Mouse (Mus musculus) testis, postnatal 10 days (tissue): Measurements from ENCODE around the gene Hoxd3.

Experiments
- DNase-seq: peaks from one replicate; pipeline ENCODE4 v3.0.0; 2021; ENCODE audit warnings: low spot score

Hoxd3 gene

DNA sequence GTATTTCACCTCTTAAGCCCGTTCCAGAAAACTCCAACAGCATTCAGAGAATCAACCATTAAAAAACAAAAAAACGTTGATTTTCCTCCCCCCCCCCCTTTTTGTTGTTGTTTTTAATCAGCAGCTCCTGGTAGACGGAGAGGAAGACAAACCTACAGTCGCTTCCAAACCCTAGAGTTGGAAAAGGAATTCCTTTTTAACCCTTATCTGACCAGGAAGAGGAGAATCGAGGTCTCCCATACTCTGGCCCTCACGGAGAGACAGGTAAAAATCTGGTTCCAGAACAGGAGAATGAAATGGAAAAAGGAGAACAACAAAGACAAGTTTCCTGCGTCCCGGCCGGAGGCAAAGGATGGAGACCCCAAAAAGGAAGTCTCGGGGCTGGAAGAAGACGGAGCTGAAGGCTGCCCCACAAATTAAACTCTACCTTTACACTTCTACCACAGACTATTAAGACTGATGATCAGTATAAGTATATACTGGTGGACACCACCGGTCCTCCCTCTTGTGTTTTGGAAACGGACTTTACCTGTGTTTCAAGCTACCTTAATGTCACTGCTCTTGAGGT lies 5.2 kb upstream of the Hoxd3 start:
- DNase-seq, result peak; percentile 34

DNA sequence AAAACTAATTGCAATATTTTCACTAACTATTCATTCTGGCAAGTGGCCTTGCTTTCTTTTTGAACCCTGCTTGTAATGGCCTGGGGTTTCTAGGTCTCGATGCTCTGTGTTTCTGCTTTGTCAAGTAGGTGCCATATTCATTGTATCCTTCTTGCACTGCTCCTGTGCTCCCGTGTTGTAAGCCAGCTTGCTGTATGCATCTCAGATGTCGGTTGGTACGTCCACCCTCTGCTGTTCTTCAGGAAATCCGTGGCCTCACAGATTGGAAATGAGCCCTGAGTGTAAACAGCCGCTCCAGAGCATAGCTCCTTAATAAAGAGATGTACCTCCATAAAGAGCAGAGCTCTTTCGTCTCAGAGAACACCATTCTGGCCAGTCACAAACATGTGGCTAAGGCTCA lies 4.1 kb upstream of the Hoxd3 start:
- peak; percentile 37 for DNase-seq

DNA sequence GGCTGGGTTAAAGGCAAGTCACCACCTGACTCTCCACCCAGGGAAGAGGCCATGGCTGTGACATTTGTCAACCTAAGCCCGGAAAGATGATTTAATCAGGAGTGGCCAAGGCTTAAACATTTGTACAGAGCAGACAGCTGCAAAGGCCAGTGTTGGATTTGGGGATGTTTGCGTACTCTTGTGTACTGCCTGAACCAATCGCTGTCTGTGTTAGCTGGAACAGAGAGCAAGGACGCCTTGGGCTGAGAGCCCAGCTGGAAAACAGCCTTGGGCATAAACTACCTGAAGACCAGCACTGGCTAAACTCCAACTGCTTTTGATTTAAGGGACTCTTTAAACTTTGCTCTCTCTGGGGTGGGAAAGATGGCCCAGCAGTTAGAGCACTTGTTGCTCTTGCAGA lies 3.1 kb upstream of the Hoxd3 start:
- peak; percentile 45 for DNase-seq

DNA sequence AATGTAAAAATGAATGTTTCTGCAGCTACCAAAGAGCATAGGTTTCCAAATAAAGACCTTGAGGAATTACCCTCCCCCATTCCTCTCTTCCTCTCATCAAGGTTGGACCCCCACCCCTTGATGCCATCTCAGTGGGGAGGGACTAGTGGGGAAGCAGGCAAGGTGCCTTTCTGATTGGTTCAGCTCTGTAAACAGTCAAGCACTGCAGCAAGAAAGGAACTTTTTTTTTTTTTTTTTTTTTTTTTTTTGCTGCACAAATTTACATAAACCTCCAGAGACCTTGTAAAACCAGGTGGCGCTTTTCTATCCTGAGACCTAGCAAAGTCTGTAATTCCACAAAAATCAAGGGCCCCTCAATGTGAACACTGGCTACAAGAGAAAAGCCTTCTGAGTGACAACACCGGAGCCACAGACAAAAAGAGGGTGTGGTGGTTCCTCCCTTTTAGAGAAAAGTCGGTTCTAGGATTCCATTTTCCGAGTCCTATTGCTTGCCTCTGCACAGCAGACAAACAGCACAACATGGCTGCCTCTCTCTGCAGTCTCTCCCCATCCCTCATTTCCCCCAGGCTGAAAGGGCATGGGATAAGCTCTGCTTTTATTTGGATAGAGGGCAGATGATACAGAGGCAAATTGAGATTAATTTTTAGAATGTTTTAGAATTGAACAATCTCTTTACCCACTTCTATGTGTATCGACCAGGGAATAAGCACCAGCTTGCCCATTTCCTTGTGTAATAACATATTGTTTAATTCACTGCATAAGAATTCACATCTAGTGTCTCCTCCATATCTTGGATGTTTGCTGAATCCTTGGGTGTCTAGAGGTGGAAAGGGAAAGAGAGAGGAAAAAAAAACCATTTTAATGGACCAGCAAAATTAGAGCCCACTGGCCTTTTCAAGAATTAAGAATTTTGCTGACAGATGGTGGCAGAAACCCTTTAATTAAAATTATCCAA lies 2.0 kb upstream of the Hoxd3 start:
- peak; percentile 36 for DNase-seq

DNA sequence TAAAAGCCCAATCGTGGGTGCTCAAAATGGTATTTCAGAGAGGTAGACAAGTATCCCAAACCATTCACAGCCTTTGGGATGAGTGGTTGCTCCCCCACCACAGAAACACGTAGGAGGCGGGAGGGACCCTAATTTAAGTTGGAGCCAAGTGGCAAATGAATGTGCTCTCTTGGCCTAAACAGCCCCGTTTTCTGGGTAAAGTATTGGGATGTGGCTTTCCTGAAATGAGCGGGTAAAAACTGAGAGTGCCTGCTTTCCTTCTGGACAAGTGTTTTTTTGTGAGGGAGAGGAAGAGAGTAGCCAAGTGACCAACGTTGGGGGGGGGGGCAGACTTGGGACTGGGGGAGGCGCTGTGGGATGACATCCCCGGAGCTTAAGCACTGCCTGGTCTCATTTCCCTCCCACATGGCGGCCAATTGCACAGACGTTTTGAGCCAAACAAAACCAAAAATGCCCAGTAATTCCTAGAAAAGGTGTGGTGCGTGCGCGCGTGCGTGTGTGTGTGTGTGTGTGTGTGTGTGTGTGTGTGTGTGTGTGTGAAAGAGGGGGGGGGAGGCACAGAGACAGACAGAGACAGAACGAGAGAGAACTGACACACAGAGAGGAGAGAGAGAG lies 691 bp upstream of the Hoxd3 start:
- DNase-seq, result peak; percentile 45

DNA sequence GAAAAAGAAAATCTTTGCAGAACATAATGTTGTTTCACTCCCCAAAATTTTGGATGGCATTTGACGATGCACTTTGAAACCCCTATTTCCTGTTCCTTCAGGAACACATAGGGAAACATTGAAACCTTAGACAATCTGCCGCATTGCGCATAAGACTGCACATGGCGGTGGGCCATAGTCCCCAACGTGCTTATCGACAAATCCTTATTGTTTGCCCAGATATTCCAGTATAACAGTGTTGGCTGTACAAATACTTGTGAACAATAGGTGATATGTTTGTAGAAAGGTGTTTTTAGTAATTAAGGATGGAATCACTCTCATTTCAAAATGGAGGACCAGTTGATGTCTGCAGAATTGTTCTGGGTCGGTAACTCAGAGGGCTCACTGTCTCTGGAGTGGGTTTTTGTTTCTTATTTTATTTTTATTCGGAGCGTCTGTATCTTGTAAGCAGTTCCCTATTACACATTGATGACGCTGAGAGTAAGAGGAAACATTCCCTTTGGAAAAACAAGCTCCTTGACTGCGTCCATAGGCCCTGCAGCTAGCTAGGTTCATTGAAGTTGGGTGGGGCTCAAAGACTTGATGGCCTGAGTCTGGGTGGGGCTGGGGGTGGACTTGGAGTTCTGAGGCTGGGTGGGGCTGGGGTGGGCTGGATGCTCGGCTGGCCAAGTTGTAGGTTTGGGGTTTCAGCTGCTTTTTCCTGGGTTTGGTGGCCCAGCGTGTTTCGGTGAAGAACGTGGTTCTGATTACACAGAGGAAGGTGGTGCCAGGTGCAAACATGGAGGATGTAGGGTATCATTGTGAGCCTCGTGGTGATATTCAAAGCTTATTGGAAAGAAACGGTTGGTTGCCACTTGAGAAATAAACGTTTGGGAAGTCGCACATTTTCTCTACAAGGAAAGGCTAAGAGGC lies 1.8 kb downstream of the Hoxd3 start:
- peak; percentile 40 for DNase-seq

DNA sequence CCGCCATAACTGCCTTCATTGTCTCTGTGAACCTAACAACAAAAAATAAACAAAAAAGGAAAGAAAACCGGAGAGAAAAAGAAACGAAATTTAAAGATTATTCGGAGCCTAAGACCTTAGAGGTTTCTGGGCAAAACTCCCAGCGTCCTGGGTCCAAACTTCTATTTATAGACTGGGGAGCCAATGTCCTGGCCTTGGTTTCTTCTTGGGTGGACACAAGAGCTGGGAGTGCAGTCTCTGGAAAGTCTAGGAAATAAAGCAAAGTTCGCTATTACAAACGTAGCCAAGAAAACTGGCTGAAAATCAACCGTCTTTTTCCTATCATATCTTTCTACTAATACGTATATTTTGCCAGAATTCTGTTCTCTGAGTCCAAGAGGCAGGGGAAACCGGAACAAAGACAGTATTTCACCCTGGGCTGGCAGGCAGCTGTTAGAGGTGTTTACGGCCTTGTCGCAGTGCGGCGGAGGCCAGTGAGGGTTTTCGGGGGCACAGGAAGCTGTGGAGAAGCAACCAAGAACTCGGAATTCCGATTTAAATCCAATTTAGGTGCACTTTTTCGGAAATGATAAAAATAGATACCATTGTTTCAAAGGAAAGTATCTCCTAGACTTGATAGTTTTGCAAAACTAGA lies 2.5 kb downstream of the Hoxd3 start:
- peak; percentile 48 for DNase-seq

DNA sequence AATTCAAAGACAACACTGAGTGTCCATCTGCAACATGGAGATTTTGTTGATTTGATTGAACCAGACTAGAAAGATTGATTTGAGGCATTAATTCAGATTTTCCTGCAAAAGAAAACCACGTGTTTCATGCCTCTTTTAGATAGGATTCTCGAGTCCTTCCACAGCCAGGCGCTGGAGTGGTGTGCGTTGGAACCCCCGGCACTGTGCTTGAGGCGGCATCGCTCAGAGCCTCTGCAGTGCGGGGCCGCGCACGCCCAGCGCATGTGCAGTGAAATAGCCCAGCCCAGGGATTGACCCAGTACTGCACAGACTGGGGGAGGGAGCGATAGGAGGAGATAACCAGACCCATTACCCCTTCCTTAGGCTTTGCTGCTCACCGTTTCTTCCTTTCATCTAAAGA lies 3.2 kb downstream of the Hoxd3 start:
- peak; percentile 55 for DNase-seq

DNA sequence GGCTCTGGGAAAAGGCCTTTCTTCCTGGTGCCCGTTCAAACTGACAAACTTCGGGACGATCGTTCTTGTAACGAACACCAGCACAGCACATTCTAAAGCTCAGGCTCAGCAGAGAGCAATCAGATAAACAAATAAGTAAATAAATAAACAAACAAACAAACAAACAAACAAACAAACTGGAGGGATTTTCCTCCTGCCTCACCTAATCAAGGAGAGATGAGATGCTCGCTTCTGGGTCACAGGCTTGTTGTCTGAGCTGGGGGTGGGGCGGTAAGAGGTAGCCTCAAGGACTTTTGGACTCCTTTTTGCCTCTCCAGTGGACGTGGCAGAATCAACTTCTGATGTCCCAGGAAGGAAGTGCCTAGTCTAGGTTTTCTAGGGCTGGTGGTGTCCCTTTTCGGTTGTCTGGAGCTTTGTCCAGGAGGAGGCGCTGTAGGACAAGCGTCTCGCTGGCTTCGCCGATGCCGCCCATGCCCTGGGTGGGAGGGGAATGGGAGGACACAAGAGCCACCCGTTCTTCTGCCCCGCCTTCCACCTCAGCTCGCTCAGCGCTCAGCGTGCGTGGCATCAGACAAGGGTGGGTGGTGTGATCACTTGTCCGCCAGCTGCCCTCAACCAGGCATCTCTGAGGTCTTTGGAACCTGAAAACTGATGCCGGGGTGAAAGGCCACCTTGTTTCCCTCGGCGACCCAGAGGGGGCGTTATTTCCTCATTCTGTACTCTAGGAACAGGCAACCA lies 3.9 kb downstream of the Hoxd3 start:
- peak; percentile 98 for DNase-seq

DNA sequence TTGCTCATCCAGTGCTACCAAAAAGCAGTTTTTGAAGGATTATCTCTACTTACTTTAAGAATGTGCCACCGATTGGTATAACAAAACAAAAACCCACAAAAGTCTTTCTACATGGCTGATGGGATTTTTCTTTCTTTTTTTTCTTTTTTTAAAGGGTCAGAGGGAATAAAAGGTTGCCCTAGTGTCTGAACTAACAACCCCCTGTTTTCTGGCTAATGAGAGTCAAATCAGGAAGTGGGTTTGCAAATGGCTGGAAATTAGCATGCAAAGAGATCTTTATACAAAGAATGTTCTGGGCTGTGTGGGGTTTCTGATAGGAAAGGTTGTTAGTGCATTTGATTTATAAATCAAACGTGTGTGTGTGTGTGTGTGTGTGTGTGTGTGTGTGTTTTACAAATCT lies 8.7 kb downstream of the Hoxd3 start:
- no peak for DNase-seq

DNA sequence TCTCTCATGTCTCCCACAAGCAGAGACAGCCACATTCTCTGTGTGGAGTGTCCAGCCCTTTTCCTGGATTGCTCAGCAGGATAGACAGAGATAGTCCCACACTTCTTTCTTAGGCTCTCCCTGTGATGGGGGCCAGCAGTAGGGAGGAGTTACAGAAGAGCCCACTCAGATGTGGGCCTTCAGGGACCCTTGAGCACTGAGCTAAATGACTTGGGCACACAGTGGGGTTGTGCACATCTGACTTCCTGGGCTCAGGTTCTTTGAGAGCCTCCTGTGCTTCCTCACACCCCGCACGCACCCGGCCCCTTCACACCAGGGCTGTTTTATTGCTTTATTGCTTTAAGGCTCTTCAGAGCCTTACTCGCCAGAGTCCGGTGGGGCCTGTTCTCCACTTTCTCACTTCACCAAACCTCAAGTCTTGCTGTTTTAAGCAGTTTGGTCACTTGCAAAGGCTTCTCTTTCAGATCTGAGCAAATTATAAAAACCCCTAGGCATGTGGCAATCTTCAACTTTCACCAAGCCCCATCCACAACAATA lies 9.3 kb downstream of the Hoxd3 start:
- peak; percentile 29 for DNase-seq

DNA sequence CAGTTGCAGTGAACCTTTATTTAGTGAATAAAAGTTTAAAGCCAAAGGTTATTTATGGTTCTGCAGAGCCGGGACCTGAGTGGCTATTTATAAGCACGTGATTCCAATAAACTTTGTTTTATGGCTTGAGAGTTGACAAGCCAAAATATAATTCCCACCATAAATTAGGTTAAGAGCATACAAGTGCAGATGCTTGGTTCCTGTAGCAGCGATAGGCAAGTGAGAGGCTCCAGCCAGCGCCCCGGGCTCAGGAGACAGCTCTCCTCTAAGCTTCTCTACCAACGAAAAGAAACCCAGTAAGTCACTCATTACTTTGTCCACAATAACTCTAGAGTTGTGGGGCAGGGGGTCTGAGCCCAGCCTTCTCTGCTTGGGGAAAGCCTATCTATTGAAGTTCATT lies 10.2 kb downstream of the Hoxd3 start:
- peak; percentile 32 for DNase-seq

DNA sequence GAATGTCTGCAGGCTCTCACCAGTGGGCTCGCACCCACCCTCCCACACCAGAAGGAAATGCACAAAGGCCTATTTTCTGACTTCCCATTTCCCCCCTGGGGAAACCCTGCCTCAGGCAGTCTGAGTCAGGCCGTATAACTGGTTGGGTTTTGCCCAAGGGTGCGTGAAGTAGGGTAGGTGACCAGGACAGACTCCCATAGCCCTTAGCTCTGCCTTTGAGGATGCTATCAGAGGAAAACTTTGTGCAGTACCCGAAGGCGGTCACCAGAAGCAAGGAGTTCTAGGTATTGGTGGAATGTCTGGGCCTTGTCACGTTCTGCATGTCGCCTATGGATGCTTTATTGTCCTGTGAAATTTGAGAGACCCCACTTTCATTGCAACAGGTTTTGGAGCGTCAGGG lies 11.2 kb downstream of the Hoxd3 start:
- DNase-seq, result peak; percentile 32

DNA sequence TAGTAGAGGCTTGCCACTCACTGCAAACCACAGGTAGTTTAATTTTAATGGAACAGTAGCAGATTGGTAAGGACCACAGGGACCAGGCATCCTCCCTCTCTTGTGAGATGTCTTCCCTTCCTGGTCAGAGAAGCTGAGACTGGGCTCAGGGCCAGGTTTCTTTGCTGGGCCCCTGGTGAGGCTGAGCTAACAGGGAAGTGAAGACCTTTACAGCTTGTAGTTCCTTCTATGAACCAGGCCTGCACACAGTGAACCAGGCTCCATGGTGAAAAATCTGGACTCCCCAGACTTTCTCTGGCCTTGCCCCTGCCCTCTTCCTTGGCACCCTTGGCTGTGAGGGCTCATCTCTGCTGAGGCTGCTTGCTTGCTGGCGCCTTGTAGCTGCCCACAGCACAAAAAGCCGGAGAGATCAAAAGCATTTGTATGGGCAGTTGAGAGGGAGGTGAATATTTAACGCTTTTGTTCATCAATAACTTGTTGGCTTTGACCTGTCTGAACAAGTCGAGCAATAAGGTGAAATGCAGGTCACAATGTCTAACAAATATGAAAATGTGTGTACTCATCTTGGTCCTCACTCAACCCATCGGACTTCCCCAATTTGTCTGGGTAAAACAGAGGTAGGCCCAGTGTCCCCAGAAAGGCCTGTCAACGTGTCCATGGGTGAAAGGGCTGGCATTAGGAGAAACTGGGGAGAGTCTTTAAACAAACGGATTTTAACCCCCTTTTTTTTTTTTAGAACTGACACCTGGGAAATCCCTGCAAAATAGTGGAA lies 12.7 kb downstream of the Hoxd3 start:
- no peak for DNase-seq

DNA sequence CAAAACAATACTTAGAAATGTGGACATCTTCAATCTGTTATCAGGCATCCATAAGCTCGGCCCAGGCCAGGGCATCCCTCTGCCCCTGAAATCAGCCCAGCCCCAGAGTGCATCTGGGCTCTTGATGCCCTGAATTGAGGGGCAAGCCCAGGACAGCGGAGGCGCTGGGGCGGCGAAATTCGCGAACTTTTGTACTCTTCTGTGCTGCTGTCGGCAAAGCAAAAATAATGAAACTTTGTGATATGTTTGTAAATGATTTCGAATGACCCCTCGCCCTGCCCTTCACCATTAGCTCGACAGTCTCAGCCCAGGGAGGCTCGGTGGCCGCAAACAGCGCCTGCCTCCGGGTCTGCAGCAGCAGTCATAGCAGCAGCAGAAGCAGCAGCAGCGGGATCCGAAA lies 13.4 kb downstream of the Hoxd3 start:
- DNase-seq, result no peak

DNA sequence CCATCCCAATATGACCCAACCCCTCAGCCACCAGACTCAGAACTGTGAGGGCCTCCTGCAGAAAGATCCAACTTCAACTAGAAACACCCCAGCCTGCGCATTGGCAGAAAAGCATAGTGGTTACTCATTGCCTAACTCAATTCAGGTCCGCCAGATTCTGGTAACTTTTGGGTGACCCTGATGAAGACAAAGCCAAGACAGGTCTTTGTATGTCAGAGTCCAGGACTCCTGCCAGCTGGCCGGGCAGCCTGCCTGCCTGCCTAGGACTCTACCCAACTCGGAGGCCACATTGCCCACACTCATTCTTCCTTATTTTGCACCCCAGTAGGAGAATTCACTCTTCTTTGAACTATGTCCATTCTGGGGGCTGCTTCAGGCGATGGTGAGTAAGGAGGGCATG lies 14.8 kb downstream of the Hoxd3 start, which contains the start of gene Gm28230:
TSS of gene Gm28230 (plus strand) at position 178 of the 400 bp plus-strand sequence.
- DNase-seq, result no peak

DNA sequence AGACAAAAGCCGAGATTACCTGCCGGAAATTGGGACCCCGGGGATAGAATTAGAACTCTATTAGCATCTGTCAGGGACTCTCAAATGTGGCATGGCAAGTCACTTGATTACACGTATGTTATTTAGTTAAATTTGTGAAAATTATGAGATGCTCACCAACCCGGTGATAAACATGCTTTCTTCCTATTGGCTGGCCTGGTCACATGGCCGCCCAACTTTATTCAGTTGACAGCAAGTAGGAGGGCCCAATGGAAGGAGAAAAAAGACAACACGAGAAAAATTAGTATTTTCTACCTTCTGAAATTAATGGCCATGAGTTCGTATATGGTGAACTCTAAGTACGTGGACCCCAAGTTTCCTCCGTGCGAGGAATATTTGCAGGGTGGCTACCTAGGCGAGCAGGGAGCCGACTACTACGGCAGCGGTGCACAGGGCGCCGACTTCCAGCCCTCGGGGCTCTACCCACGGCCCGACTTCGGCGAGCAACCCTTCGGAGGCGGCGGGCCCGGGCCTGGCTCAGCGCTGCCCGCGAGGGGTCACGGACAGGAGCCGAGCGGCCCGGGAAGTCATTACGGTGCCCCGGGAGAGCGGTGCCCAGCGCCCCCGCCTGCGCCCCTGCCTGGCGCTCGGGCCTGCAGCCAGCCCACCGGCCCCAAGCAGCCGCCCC lies 15.4 kb downstream of the Hoxd3 start:
- no peak for DNase-seq

DNA sequence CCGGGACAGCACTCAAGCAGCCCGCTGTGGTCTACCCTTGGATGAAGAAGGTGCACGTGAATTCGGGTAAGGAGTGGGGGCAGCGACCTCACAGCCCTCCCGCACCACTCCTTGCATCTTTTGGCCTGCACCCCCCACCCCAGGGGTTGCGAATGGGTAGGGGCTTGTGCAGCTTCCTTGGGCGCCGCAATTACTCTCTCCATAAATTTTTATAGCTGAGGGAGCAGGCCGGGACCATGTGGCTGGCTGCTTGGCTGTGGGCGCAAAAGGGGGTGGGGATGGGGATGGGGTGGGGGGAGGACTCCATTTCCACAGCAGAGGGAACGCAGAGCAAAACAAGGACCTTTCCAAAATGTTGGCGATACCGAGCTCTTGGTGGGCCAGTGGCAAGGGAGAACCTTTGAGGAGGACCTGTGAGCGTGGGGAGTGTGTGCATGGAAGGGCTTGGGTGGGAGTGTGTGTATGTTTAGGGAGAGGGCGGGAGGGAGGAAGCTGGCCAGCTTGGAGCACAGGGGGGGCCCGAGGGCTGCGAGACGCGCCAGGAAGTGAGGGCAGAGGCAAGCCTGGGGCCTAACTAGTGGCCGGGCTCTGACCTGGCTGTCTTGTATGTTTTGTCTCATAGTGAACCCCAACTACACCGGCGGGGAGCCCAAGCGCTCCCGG lies 16.0 kb downstream of the Hoxd3 start:
- DNase-seq, result no peak

DNA sequence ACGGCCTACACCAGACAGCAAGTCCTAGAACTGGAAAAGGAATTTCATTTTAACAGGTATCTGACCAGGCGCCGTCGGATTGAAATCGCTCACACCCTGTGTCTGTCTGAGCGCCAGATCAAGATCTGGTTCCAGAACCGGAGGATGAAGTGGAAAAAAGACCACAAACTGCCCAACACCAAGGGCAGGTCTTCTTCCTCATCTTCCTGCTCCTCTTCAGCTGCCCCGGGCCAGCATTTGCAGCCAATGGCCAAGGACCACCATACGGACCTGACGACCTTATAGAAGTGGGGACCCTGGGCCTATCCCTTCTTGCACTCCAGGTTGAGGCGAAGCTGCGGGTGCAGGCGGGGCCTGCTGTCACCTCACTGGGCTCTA lies 16.6 kb downstream of the Hoxd3 start:
- no peak for DNase-seq
